In genomic region chr1:134114730-134115129, GRCm38 (mm10) we compare ENCODE assay signal across 18 mouse cellular contexts. TPM values are rescaled to one million over a fixed set of nuclear protein-coding genes. Genes with fewer than 3 reads are reported as not detected.
"Had no signal": no experiment of that assay in that cellular context is flagged by ENCODE, and none has a peak within 500 bp of the region (broad histone marks: within the 10 kb centered on the region; RNA-seq: fewer than 3 reads in every experiment).

No protein-coding gene starts in this region.

- H3K4me2 ChIP-seq: limb, embryonic 13.5 days; liver, embryonic 13.5 days; midbrain, embryonic 11.5 days had no signal

- H3K27me3 ChIP-seq: limb, embryonic 13.5 days had no signal

- ATAC-seq: intestine, postnatal 0 days had no signal

- H3K9me3 ChIP-seq: limb, embryonic 13.5 days; liver, embryonic 13.5 days had no signal

- DNase-seq: kidney, adult 2 months; kidney, postnatal 36 days; left cerebral cortex, postnatal 4 days; liver, embryonic 13.5 days; lung, adult 2 months; lung, postnatal 14 days; lung, postnatal 4 days; midbrain, embryonic 14.5 days; thymus, adult 2 months; thymus, postnatal 14 days; thymus, postnatal 4 days had no signal

- H3K27ac ChIP-seq: kidney, postnatal 0 days; limb, embryonic 13.5 days; liver, embryonic 13.5 days had no signal

- H3K36me3 ChIP-seq: limb, embryonic 13.5 days; liver, embryonic 13.5 days had no signal

- H3K4me3 ChIP-seq: limb, embryonic 13.5 days; liver, embryonic 13.5 days had no signal

- H3K9ac ChIP-seq: limb, embryonic 13.5 days; liver, embryonic 13.5 days had no signal

RNA-seq across cellular contexts. Expression of gene Chit1, which starts 3.7 kb away (rescaled TPM):
- polyA plus RNA-seq: intestine, postnatal 0 days; kidney, adult 2 months; liver, adult 2 months; midbrain, embryonic 11.5 days; midbrain, embryonic 14.5 days; small intestine, adult 2 months; spleen, adult 2 months had no signal
